Comparison of ENCODE assay signal across 8 mouse cellular contexts in the genomic region with DNA sequence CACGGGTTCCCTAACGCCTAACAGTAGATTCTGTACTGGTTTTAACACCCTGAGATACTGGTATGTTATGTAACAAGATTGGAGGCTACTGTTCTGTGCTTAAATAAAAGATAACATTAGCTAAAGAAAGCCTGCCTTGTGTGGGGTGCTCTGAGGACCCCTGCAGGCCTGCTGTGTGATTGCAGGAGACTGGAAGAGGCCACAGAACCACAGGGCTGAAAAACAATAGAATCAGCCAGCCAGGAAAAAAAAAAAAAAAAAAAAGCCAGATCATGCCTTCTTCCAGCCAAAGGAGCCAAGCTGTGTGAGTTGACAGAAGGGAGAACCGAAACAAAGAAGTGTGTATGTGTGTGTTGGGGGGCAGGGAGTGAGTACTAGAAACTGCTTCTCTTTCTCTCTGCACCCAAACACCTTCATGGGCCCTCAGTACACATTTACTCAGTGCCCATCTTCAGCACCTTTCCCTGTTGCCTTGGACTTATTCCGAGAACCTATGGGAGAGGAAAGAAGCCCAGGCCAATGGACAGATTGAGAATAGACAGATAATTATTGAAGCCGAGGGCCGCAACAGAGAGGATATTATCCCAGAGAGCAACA. TPM values are rescaled to one million over a fixed set of nuclear protein-coding genes. Genes with fewer than 3 reads are reported as not detected.
DNase-seq lines count a peak whose midpoint lies in the region; ATAC-seq and TF ChIP-seq lines count a peak whose summit lies in the region.

No protein-coding gene starts in this region.

- no peak overlapping the region for H3K4me3 ChIP-seq in hindbrain, embryonic 15.5 days
- H3K4me3 ChIP-seq in midbrain, embryonic 15.5 days: no peak overlapping the region
- no peak overlapping the region for H3K4me3 ChIP-seq in stomach, postnatal 0 days (ENCODE audit: low read depth, low read length)

- H3K4me2 ChIP-seq in hindbrain, embryonic 15.5 days: no peak overlapping the region
- H3K4me2 ChIP-seq in midbrain, embryonic 15.5 days: no peak overlapping the region
- no peak overlapping the region for H3K4me2 ChIP-seq in stomach, postnatal 0 days (replicated peaks; ENCODE audit: low read depth)

- no peaks in the 10 kb centered on the region for H3K27me3 ChIP-seq in Patski
- no peaks in the 10 kb centered on the region for H3K27me3 ChIP-seq in hindbrain, embryonic 15.5 days
- no peaks in the 10 kb centered on the region for H3K27me3 ChIP-seq in midbrain, embryonic 15.5 days (replicated peaks)
- H3K27me3 ChIP-seq in stomach, postnatal 0 days (ENCODE audit: control insufficient read depth, insufficient read depth, low read length): no peaks in the 10 kb centered on the region

- WGBS in hindbrain, embryonic 15.5 days: 23% methylated on average over 6 of the region's 6 CpGs
- WGBS in midbrain, embryonic 15.5 days: 23% methylated on average over 6 of the region's 6 CpGs
- 41% methylated on average over 6 of the region's 6 CpGs for WGBS in stomach, postnatal 0 days

- H3K36me3 ChIP-seq in hindbrain, embryonic 15.5 days: no peaks in the 10 kb centered on the region
- no peaks in the 10 kb centered on the region for H3K36me3 ChIP-seq in midbrain, embryonic 15.5 days (replicated peaks)
- no peaks in the 10 kb centered on the region for H3K36me3 ChIP-seq in stomach, postnatal 0 days (ENCODE audit: control insufficient read depth, insufficient read depth, low read length)

- intact Hi-C loops in left cerebral cortex, postnatal 36 days (cut with DNase I): loop anchor here (10.0 kb wide), 1 partner anchor 101 kb away; no protein-coding TSS in a partner anchor

- 0 out of 2 replicates have a peak overlapping the region, but pooled peaks have one; percentile 16 for H3K9ac ChIP-seq in hindbrain, embryonic 15.5 days
- no peak overlapping the region for H3K9ac ChIP-seq in midbrain, embryonic 15.5 days
- H3K9ac ChIP-seq in stomach, postnatal 0 days (ENCODE audit: low read length): no peak overlapping the region

- CTCF ChIA-PET in Patski (lab: Charles Lee): interaction anchor here (0.6 to 1.9 kb wide), 14 partner anchors 12 to 195 kb away, joined by 3 to 11 read pairs (median 4); no protein-coding TSS in a partner anchor

- peaks cover 36% of the 10 kb centered on the region for H3K4me1 ChIP-seq in hindbrain, embryonic 15.5 days (replicated peaks)
- peaks cover 35% of the 10 kb centered on the region for H3K4me1 ChIP-seq in midbrain, embryonic 15.5 days
- H3K4me1 ChIP-seq in stomach, postnatal 0 days (replicated peaks; ENCODE audit: control insufficient read depth, insufficient read depth): peaks cover under 1% of the 10 kb centered on the region; the same call in 1 of the 2 replicates

- peak; percentile 90 for DNase-seq in 3T3-L1 (ENCODE audit: low read depth, low spot score)
- DNase-seq in Patski (ENCODE audit: low read depth, low spot score): no peak
- peak; percentile 79 to 82 for DNase-seq in cerebellum, postnatal 25 days
- peak; percentile 53 to 79 for DNase-seq in frontal cortex, postnatal 36 days (ENCODE audit: low spot score in 2 of 2)
- DNase-seq in left cerebral cortex, postnatal 36 days (ENCODE audit: low spot score in 2 of 2): peak; percentile 66 to 68
- DNase-seq in stomach, postnatal 0 days (ENCODE audit: low spot score): peak; percentile 68

- H3K9me3 ChIP-seq in hindbrain, embryonic 15.5 days: no peaks in the 10 kb centered on the region
- no peaks in the 10 kb centered on the region for H3K9me3 ChIP-seq in midbrain, embryonic 15.5 days
- no peaks in the 10 kb centered on the region for H3K9me3 ChIP-seq in stomach, postnatal 0 days (ENCODE audit: control insufficient read depth, low read length)

- POLR2A ChIA-PET in Patski (lab: Charles Lee): interaction anchor here (0.6 to 1.2 kb wide), 3 partner anchors 36 to 98 kb away, joined by 3 read pairs; no protein-coding TSS in a partner anchor

- ATAC-seq in Patski: no peak
- ATAC-seq in hindbrain, embryonic 15.5 days (ENCODE audit: low FRiP score, low read depth): no peak
- ATAC-seq in midbrain, embryonic 15.5 days (replicated peaks): no peak
- ATAC-seq in stomach, postnatal 0 days (ENCODE audit: low FRiP score, low TSS enrichment): no peak

- H3K27ac ChIP-seq in hindbrain, embryonic 15.5 days (replicated peaks): peak overlapping the region; percentile 51
- peak overlapping the region; percentile 23; the same call in 1 of the 2 replicates for H3K27ac ChIP-seq in midbrain, embryonic 15.5 days
- peak overlapping the region; percentile 45; the same call in 1 of the 2 replicates for H3K27ac ChIP-seq in stomach, postnatal 0 days (replicated peaks)

- peak; percentile 94 for TF ChIP-seq CTCF in Patski (IDR thresholded peaks at IDR 0.05)
- peak; percentile 94 for TF ChIP-seq CTCF in stomach, postnatal 0 days (IDR thresholded peaks at IDR 0.05; ENCODE audit: low read depth)

- no peak for TF ChIP-seq EP300 in stomach, postnatal 0 days (optimal IDR thresholded peaks at IDR 0.05)

- in situ Hi-C loops in Patski (cut with MboI; ENCODE audit: low pct_unique_long_range_greater_than_20kb): loop anchor here (10.0 kb wide), 1 partner anchor 91 kb away; no protein-coding TSS in a partner anchor

RNA-seq across cellular contexts. Expression of a gene that starts 2.2 kb away (rescaled TPM):
- 31.7 TPM for polyA plus RNA-seq in Patski (2021)
- 4.2 and 5.1 TPM in 2 replicates for polyA plus RNA-seq in hindbrain, embryonic 15.5 days (2015; fragmentation: Nextera tagmentation; extraction: Ambion mirVana)
- 10 to 100 TPM; 47.5 to 52.3 TPM for total RNA-seq in left cerebral cortex, postnatal 36 days (2021)
- polyA plus RNA-seq in midbrain, embryonic 15.5 days (2015; fragmentation: Nextera tagmentation; extraction: Ambion mirVana): 6.6 and 6.8 TPM in 2 replicates
- polyA plus RNA-seq in stomach, postnatal 0 days (2015; fragmentation: Nextera tagmentation; extraction: Ambion mirVana): 3.9 and 4.0 TPM in 2 replicates
